Mouse (Mus musculus) T-helper 1 cell (primary cell): ENCODE results near the gene Apoc2.

Experiments used
- in situ Hi-C: fragments of 300-600 bp; cut with MboI, MseI; formaldehyde crosslinking; loops from one replicate; pipeline ENCODE4 v1.15.1; 2025; ENCODE audit warnings: high pct_unique_total_duplicates

The Apoc2 gene

GRCm38 (mm10) chr7:19678901-19679300 is 1.2 kb upstream of the Apoc2 start:
- in situ Hi-C loops: no loop called here

- in situ Hi-C loops: no loop called here
Measured at GRCm38 (mm10) chr7:19676662-19677061, 1.1 kb downstream of the Apoc2 start.

GRCm38 (mm10) chr7:19675824-19676223 is 1.9 kb downstream of the Apoc2 start:
- in situ Hi-C loops: no loop called here

GRCm38 (mm10) chr7:19673083-19673699 is 4.5 kb downstream of the Apoc2 start:
- in situ Hi-C loops: no loop called here

GRCm38 (mm10) chr7:19671511-19671910 is 6.2 kb downstream of the Apoc2 start:
- in situ Hi-C loops: no loop called here

- in situ Hi-C loops: no loop called here
Measured at GRCm38 (mm10) chr7:19668947-19669721, 8.6 kb downstream of the Apoc2 start.

GRCm38 (mm10) chr7:19667434-19667833 is 10.3 kb downstream of the Apoc2 start:
- in situ Hi-C loops: no loop called here

- in situ Hi-C loops: no loop called here
Measured at GRCm38 (mm10) chr7:19666750-19667149, 11.0 kb downstream of the Apoc2 start.

- in situ Hi-C loops: no loop called here
Measured at GRCm38 (mm10) chr7:19664955-19665841, 12.5 kb downstream of the Apoc2 start, which contains the start of gene Clptm1. Gene Clptm1 (minus strand): TSS chr7:19665033.

- in situ Hi-C loops: no loop called here
Measured at GRCm38 (mm10) chr7:19664455-19664954, 13.2 kb downstream of the Apoc2 start.

GRCm38 (mm10) chr7:19663940-19664339 is 13.8 kb downstream of the Apoc2 start:
- in situ Hi-C loops: no loop called here

GRCm38 (mm10) chr7:19652614-19653013 is 25.1 kb downstream of the Apoc2 start:
- in situ Hi-C loops: no loop called here

GRCm38 (mm10) chr7:19651063-19651786 is 26.5 kb downstream of the Apoc2 start:
- in situ Hi-C loops: no loop called here

GRCm38 (mm10) chr7:19641223-19641622 is 36.5 kb downstream of the Apoc2 start:
- in situ Hi-C loops: no loop called here

GRCm38 (mm10) chr7:19635074-19635827 is 42.5 kb downstream of the Apoc2 start:
- in situ Hi-C loops: no loop called here

GRCm38 (mm10) chr7:19634591-19634990 is 43.1 kb downstream of the Apoc2 start:
- in situ Hi-C loops: no loop called here

GRCm38 (mm10) chr7:19633855-19634254 is 43.9 kb downstream of the Apoc2 start:
- in situ Hi-C loops: no loop called here

- in situ Hi-C loops: no loop called here
Measured at GRCm38 (mm10) chr7:19633197-19633596, 44.5 kb downstream of the Apoc2 start.

- in situ Hi-C loops: no loop called here
Measured at GRCm38 (mm10) chr7:19632720-19633119, 45.0 kb downstream of the Apoc2 start.

GRCm38 (mm10) chr7:19632275-19632674 is 45.5 kb downstream of the Apoc2 start:
- in situ Hi-C loops: no loop called here

- in situ Hi-C loops: no loop called here
Measured at GRCm38 (mm10) chr7:19629361-19629734, 48.4 kb downstream of the Apoc2 start, which contains the start of gene Relb. Gene Relb (minus strand): TSS chr7:19629438.
